Mouse (Mus musculus) CH12.LX (cell line): ENCODE measurements around the gene Was.

Experiments
- CHD2 ChIP-seq: IDR thresholded peaks from 2 replicates; pipeline ENCODE4 v1.6.1; 2011; ENCODE audit warnings: low read length, improper control_type of control experiment
- CTCF ChIP-seq, 2 experiments: IDR thresholded peaks in 1 of 2; conservative IDR thresholded peaks in 1 of 2; 2 replicates each; pipeline ENCODE4 v1.5.1; 2011 to 2012; ENCODE audit warnings: low read depth in 2 of 2, low read length in 2 of 2, improper control_type of control experiment in 1 of 2, inconsistent platforms in 1 of 2, mild to moderate bottlenecking in 1 of 2, moderate library complexity in 1 of 2
- E2F4 ChIP-seq: IDR thresholded peaks from 2 replicates; pipeline ENCODE4 v1.6.1; 2011; ENCODE audit warnings: low read depth, low read length, improper control_type of control experiment; ENCODE audit not compliant: insufficient replicate concordance
- MXI1 ChIP-seq: IDR thresholded peaks from 2 replicates; pipeline ENCODE4 v1.6.1; 2011; ENCODE audit warnings: mild to moderate bottlenecking, low read depth, low read length, improper control_type of control experiment
- MYC ChIP-seq: IDR thresholded peaks from 2 replicates; pipeline ENCODE4 v1.6.1; 2011; ENCODE audit warnings: low read depth, mild to moderate bottlenecking, improper control_type of control experiment, low read length
- POLR2A ChIP-seq: IDR thresholded peaks from 2 replicates; pipeline ENCODE4 v1.6.1; 2011; ENCODE audit warnings: low read depth, mild to moderate bottlenecking, improper control_type of control experiment, low read length
- POLR2AphosphoS2 ChIP-seq: IDR thresholded peaks from 2 replicates; pipeline ENCODE4 v1.6.1; 2011; ENCODE audit warnings: low read depth, low read length, improper control_type of control experiment
- RCOR1 ChIP-seq: conservative IDR thresholded peaks from 2 replicates; pipeline ENCODE4 v1.6.1; 2012; ENCODE audit warnings: low read depth, mild to moderate bottlenecking, inconsistent platforms, low read length, improper control_type of control experiment
- SIN3A ChIP-seq: IDR thresholded peaks from 2 replicates; pipeline ENCODE4 v1.6.1; 2012; ENCODE audit warnings: low read length, improper control_type of control experiment, inconsistent platforms
- USF2 ChIP-seq: conservative IDR thresholded peaks from 2 replicates; pipeline ENCODE4 v1.6.1; 2011; ENCODE audit warnings: low read depth, low read length, improper control_type of control experiment
- ZNF384 ChIP-seq: IDR thresholded peaks from 2 replicates; pipeline ENCODE4 v1.6.1; 2012; ENCODE audit warnings: low read depth, low read length, improper control_type of control experiment, inconsistent platforms

- no peak for TF ChIP-seq POLR2A
- no peak for TF ChIP-seq USF2
- TF ChIP-seq MXI1 = no peak
- no peak for TF ChIP-seq ZNF384
- no peak for TF ChIP-seq CHD2
- TF ChIP-seq CTCF (conservative IDR thresholded peaks at IDR 0.05 in 1 of 2, IDR thresholded peaks at IDR 0.05 in 1 of 2; ENCODE audit: low read depth in 2 of 2, low read length in 2 of 2) = no peak
- TF ChIP-seq POLR2AphosphoS2 = no peak
- no peak for TF ChIP-seq RCOR1
- TF ChIP-seq SIN3A = no peak
- no peak for TF ChIP-seq E2F4
- no peak for TF ChIP-seq MYC
Observed at GRCm38 (mm10) chrX:8084771-8085259, 5.5 kb downstream of the Was start.
